Mouse (Mus musculus) liver, postnatal 0 days (tissue): ENCODE results near the gene Slc30a7.
A peak's percentile ranks its signal among the peaks of the same experiment; 100 is the strongest.

Experiments
- CTCF ChIP-seq: sonication (generic); IDR thresholded peaks from 2 replicates; pipeline ENCODE4 v1.5.1; 2016; ENCODE audit warnings: antibody characterized with exemption, low read depth
- EP300 ChIP-seq: IDR thresholded peaks from 2 replicates; pipeline ENCODE4 v1.6.1; 2016; ENCODE audit warnings: antibody characterized with exemption, low read depth, mild to moderate bottlenecking

GRCm38 (mm10) chr3:115979000-115979399 lies 28.2 kb downstream of the Slc30a7 start:
- TF ChIP-seq CTCF (peak; percentile 45), EP300 (no peak)
